Mouse (Mus musculus) heart, postnatal 14 days (tissue): ENCODE data around the gene Gnat1. TPM values are rescaled to one million over a fixed set of nuclear protein-coding genes. Genes with fewer than 3 reads are reported as not detected.

ENCODE experiments used
- DNase-seq, 2 experiments: peaks; one replicate each; pipeline ENCODE4 v3.0.0; 2021 to 2022
- intact Hi-C: fragments of 180-260 bp; cut with DNase I; formaldehyde crosslinking; loops from one replicate; pipeline ENCODE4 v1.15.1; 2025
- total RNA-seq, 2 experiments: library from RNA; stranded (reverse); gene quantifications; 2 replicates each; pipeline ENCODE4 v1.2.3; 2021

Gene Gnat1
- total RNA-seq, 2 experiments from 2014 or later: not detected

- no peak for DNase-seq
- intact Hi-C loops: loop anchor here (5.0 kb wide), 1 partner anchor 89 kb away; no protein-coding TSS in a partner anchor
These were observed 30.7 kb downstream of the Gnat1 start for GRCm38 (mm10) chr9:107648767-107649166.

GRCm38 (mm10) chr9:107646975-107647374, 32.5 kb downstream of the Gnat1 start:
- no peak for DNase-seq
- intact Hi-C loops: loop anchor here (5.0 kb wide), 1 partner anchor 90 kb away; no protein-coding TSS in a partner anchor

- peak; percentile 84 to 89 for DNase-seq
- intact Hi-C loops: loop anchor here (1.0 to 5.0 kb wide), 2 partner anchors 31 to 92 kb away; no protein-coding TSS in a partner anchor
These were observed 33.9 kb downstream of the Gnat1 start for GRCm38 (mm10) chr9:107645577-107645976.

GRCm38 (mm10) chr9:107645153-107645510, 34.4 kb downstream of the Gnat1 start:
- intact Hi-C loops: loop anchor here (1.0 to 5.0 kb wide), 2 partner anchors 31 to 92 kb away; no protein-coding TSS in a partner anchor
- DNase-seq: no peak

- DNase-seq: peak; percentile 96 to 98
- intact Hi-C loops: loop anchor here (1.0 to 5.0 kb wide), 3 partner anchors 32 to 93 kb away; no protein-coding TSS in a partner anchor
These were observed 34.9 kb downstream of the Gnat1 start for GRCm38 (mm10) chr9:107644495-107645152.

- intact Hi-C loops: loop anchor here (1.0 to 2.0 kb wide), 2 partner anchors 21 to 41 kb away; no protein-coding TSS in a partner anchor
- DNase-seq: no peak
These were observed 35.8 kb downstream of the Gnat1 start for GRCm38 (mm10) chr9:107643544-107644214.

GRCm38 (mm10) chr9:107641666-107642065, 37.8 kb downstream of the Gnat1 start:
- intact Hi-C loops: loop anchor here (2.0 kb wide), 1 partner anchor 19 kb away; no protein-coding TSS in a partner anchor
- DNase-seq: no peak

- no peak for DNase-seq
- intact Hi-C loops: no loop called here
These were observed 39.2 kb downstream of the Gnat1 start for GRCm38 (mm10) chr9:107640257-107640772.

GRCm38 (mm10) chr9:107637070-107637469, 42.4 kb downstream of the Gnat1 start:
- no peak for DNase-seq
- intact Hi-C loops: no loop called here

- intact Hi-C loops: no loop called here
- DNase-seq: peak; percentile 96 to 97
These were observed 44.1 kb downstream of the Gnat1 start, which contains the start of gene Gnai2 for GRCm38 (mm10) chr9:107635279-107636028. Gene Gnai2 (minus strand): TSS chr9:107635367.

- DNase-seq: no peak
- intact Hi-C loops: no loop called here
These were observed 44.9 kb downstream of the Gnat1 start for GRCm38 (mm10) chr9:107634406-107635278.

- intact Hi-C loops: no loop called here
- peak; percentile 42 to 59 for DNase-seq
These were observed 45.7 kb downstream of the Gnat1 start for GRCm38 (mm10) chr9:107633661-107634405.

- intact Hi-C loops: no loop called here
- peak; percentile 86 to 87 for DNase-seq
These were observed 46.3 kb downstream of the Gnat1 start for GRCm38 (mm10) chr9:107633091-107633660.

- DNase-seq: peak; percentile 65 to 72
- intact Hi-C loops: no loop called here
These were observed 47.0 kb downstream of the Gnat1 start for GRCm38 (mm10) chr9:107632478-107632877.

GRCm38 (mm10) chr9:107631861-107632260, 47.7 kb downstream of the Gnat1 start:
- no peak for DNase-seq
- intact Hi-C loops: no loop called here

GRCm38 (mm10) chr9:107631311-107631826, 48.1 kb downstream of the Gnat1 start:
- no peak for DNase-seq
- intact Hi-C loops: no loop called here

GRCm38 (mm10) chr9:107630576-107630975, 48.9 kb downstream of the Gnat1 start:
- DNase-seq: no peak
- intact Hi-C loops: no loop called here

GRCm38 (mm10) chr9:107629901-107630425, 49.5 kb downstream of the Gnat1 start:
- intact Hi-C loops: no loop called here

More at GRCm38 (mm10) chr9:107629901-107630425, 49.5 kb downstream of the Gnat1 start:
- DNase-seq: no peak
